Mouse (Mus musculus) megakaryocyte, embryonic 14.5 days (primary cell): ENCODE data around the gene Gm14743. TPM values are rescaled to one million over a fixed set of nuclear protein-coding genes. Genes with fewer than 3 reads are reported as not detected.
"Not testable (repeated sequence)": the region's sequence is repeated elsewhere in the genome, so short reads cannot be mapped to it uniquely, and the experiment has no call there.

Experiments
- H3K27me3 ChIP-seq: replicated peaks from 2 replicates; pipeline ENCODE3; 2012; ENCODE audit warnings: inconsistent platforms
- H3K36me3 ChIP-seq: replicated peaks from 2 replicates; pipeline ENCODE3; 2012; ENCODE audit warnings: low read length, inconsistent platforms, mixed read lengths
- H3K4me1 ChIP-seq: 2 replicates; pipeline ENCODE4 v1.6.1; 2012; ENCODE audit warnings: inconsistent platforms
- H3K4me3 ChIP-seq: replicated peaks from 2 replicates; pipeline ENCODE3; 2012; ENCODE audit warnings: moderate library complexity, mild to moderate bottlenecking, inconsistent platforms
- H3K9me3 ChIP-seq: 2 replicates; pipeline ENCODE4 v1.6.1; 2012; ENCODE audit warnings: inconsistent platforms
- FLI1 ChIP-seq: IDR thresholded peaks from 2 replicates; pipeline ENCODE4 v1.6.1; 2012; ENCODE audit warnings: low read length, inconsistent platforms, mixed read lengths
- GATA1 ChIP-seq: IDR thresholded peaks from 3 replicates; pipeline ENCODE4 v1.6.1; 2012; ENCODE audit warnings: mixed read lengths, low read length, inconsistent platforms, borderline replicate concordance
- polyA plus RNA-seq: library from polyadenylated mRNA; stranded (reverse); fragments of >175 nt; gene quantifications from 2 replicates; pipeline ENCODE4 v1.2.3, GENCODE M21; 2012; ENCODE audit warnings: low replicate concordance; ENCODE audit not compliant: insufficient read depth

The Gm14743 gene
- polyA plus RNA-seq: not detected in 2 replicates

DNA sequence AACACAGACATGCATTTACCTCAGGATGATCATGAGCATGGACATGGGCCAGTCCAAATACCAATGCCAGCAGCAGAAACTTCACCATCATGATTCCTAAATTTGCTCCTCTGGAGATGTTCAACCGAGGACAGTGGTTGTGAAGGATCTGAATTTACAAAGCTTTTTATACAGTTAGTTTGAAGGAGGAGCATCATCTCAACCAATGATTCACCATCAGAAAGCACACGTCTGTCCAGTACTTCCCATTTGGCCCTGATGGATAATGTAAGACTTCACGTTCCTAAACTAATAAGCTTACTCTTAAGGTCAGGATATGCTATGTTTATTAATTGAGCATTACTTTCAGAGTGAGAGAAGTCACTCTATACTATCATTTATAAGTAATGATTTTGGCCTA is at the start of gene Gm14743:
Gene Gm14743, minus strand, starts transcription at position 101 of the 400 bp plus-strand sequence.
- not testable (repeated sequence) for H3K9me3 ChIP-seq, H3K36me3 ChIP-seq, H3K4me1 ChIP-seq, H3K27me3 ChIP-seq, H3K4me3 ChIP-seq

DNA sequence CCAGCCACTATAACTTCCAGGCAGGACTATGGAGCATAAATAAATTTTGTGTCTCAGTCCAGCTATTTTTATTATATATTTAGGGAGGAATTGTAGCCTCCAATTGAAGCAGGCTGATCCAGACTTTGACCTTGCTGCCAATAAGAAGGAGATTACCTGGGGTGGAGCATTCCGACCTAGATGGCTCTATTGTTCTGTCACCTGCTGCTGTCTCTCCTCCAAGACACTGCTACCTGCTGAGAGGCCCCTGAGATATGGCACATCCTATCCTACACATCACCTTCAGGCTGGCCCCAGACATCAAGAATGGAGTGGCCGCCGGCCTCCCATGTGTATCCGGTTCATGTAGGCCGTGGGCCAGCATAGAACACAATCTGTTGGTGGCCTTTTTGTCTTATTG is 42.9 kb downstream of the Gm14743 start:
- Histone ChIP-seq H3K27me3 (no peaks in the 10 kb centered on the region), H3K36me3 (no peaks in the 10 kb centered on the region), H3K4me1 (no peaks in the 10 kb centered on the region), H3K4me3 (no peak overlapping the region), H3K9me3 (peaks cover 4% of the 10 kb centered on the region)
- TF ChIP-seq GATA1 (no peak), FLI1 (no peak)

DNA sequence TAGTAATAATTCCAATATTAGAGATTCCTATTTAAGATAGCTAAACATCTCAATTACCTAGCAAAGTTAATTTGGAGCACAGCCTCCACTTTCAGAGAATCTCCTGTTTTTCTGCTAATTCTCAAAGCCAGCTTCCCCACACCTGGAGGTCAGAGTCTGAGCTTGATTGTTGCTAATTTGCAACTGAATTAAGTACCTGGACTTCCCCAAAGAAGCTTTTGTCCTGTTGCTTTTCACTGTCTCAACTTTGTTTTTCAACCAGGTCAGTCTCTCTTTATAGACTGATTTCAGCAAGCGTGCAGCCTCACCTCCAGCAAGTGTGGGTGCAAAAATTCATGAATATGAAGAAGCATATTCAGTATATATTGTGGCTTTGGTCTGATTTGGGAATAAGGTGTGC is 43.5 kb downstream of the Gm14743 start:
- not testable (repeated sequence) for H3K27me3 ChIP-seq, H3K4me3 ChIP-seq, H3K36me3 ChIP-seq, H3K9me3 ChIP-seq, H3K4me1 ChIP-seq

Other genes with a start within 250 kb of the Gm14743 start
- gene Obp1a, start 154.5 kb downstream of the Gm14743 start, polyA plus RNA-seq: not detected in 2 replicates
- gene Gm5938, start 120.5 kb downstream of the Gm14743 start, polyA plus RNA-seq: not detected in 2 replicates
- gene Obp1b, start 59.1 kb downstream of the Gm14743 start, polyA plus RNA-seq: not detected in 2 replicates
- not detected in 2 replicates for gene 4930480E11Rik, start 123.7 kb upstream of the Gm14743 start, polyA plus RNA-seq